Mouse (Mus musculus): ENCODE data around the gene Gm21293.
"Not testable (repeated sequence)": the region's sequence is repeated elsewhere in the genome, so short reads cannot be mapped to it uniquely, and the experiment has no call there.

Gm21293 gene

GRCm38 (mm10) chr10:104142687-104143086, at the start of gene Gm21293:
Gene Gm21293 (plus strand): TSS chr10:104142987.
- not testable (repeated sequence) for DNase-seq (ENCODE audit: low read depth, low spot score)

GRCm38 (mm10) chr10:104110044-104110443, 32.7 kb upstream of the Gm21293 start:
- no peak for DNase-seq (ENCODE audit: low read depth, low spot score)

GRCm38 (mm10) chr10:104118312-104118711, 24.5 kb upstream of the Gm21293 start:
- no peak for DNase-seq (ENCODE audit: low read depth, low spot score)

GRCm38 (mm10) chr10:104151197-104151596, 8.4 kb downstream of the Gm21293 start, which contains the start of gene Gm6763:
Gene Gm6763 (plus strand): TSS chr10:104151497.
- DNase-seq (ENCODE audit: low read depth, low spot score), result not testable (repeated sequence)

- not testable (repeated sequence) for DNase-seq (ENCODE audit: low read depth, low spot score)
Observed at GRCm38 (mm10) chr10:104159706-104160105, 16.9 kb downstream of the Gm21293 start, which contains the start of gene Gm8764. Gene Gm8764 (plus strand): TSS chr10:104160006.

- not testable (repeated sequence) for DNase-seq (ENCODE audit: low read depth, low spot score)
Observed at GRCm38 (mm10) chr10:104168215-104168614, 25.4 kb downstream of the Gm21293 start, which contains the start of gene Gm21304. Gene Gm21304 (plus strand): TSS chr10:104168515.

- not testable (repeated sequence) for DNase-seq (ENCODE audit: low read depth, low spot score)
Observed at GRCm38 (mm10) chr10:104176724-104177123, 33.9 kb downstream of the Gm21293 start, which contains the start of gene Gm21312. Gene Gm21312 (plus strand): TSS chr10:104177024.

GRCm38 (mm10) chr10:104185233-104185632, 42.4 kb downstream of the Gm21293 start, which contains the start of gene Gm20765:
Gene Gm20765 (plus strand): TSS chr10:104185533.
- DNase-seq (ENCODE audit: low read depth, low spot score), result not testable (repeated sequence)

GRCm38 (mm10) chr10:104193742-104194141, 51.0 kb downstream of the Gm21293 start, which contains the start of gene Gm4340:
Gene Gm4340 (plus strand): TSS chr10:104194042.
- DNase-seq (ENCODE audit: low read depth, low spot score), result not testable (repeated sequence)

Data from skeletal muscle tissue, adult 2 months (tissue).